Mouse (Mus musculus): ENCODE measurements around the gene Shisa8.

DNA sequence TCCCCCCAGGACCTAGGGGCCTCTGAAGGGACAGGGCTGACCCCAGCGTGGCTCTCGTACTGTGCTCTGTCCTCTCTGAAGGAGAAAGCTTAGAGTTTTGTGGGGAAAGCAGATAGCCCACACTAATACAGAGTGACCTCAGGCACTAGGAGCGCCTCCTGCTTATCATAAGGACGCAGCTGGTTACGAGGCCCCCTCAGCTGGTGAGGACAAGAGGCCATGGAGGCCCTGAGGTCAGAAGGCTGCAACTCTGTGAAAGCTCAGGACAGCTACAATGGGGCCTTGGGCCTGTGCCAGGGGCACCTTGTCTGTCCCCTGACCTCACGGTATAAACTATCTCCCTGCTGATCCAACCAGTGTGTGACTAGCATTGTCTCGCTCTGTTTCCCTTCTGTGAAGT, 28.4 kb downstream of the Shisa8 start:
- TF ChIP-seq POLR2A (IDR thresholded peaks at IDR 0.05; ENCODE audit: borderline replicate concordance, extremely low read depth, insufficient read depth, insufficient read length, poor library complexity, severe bottlenecking), result no peak
- no peak for TF ChIP-seq CTCF (IDR thresholded peaks at IDR 0.05; ENCODE audit: borderline replicate concordance, extremely low read depth, insufficient read depth, insufficient read length)
